Mouse (Mus musculus) heart, embryonic 14.5 days (tissue): ENCODE measurements around the gene Get4. TPM values are rescaled to one million over a fixed set of nuclear protein-coding genes. Genes with fewer than 3 reads are reported as not detected.
A peak's percentile ranks its signal among the peaks of the same experiment; 100 is the strongest.

Experiments
- ATAC-seq: fragments of 200-750 bp; cut with Nextera tagmentation; 2 replicates; pipeline ENCODE4 v1.8.0; 2017; ENCODE audit warnings: low read depth, moderate TSS enrichment; ENCODE audit not compliant: insufficient number of reproducible peaks, insufficient read depth, low FRiP score
- H3K27ac ChIP-seq, 2 experiments: fragments of 200-500 bp in 1 of 2; fragments of 300-500 bp in 1 of 2; sonication (generic) in 1 of 2; replicated peaks in 1 of 2; 2 replicates each; pipeline ENCODE4 v1.5.1; 2012 to 2014; ENCODE audit warnings: low read depth in 2 of 2, low read length in 2 of 2, control low read depth in 1 of 2, mild to moderate bottlenecking in 1 of 2, mixed read lengths in 1 of 2; ENCODE audit not compliant: control insufficient read depth in 1 of 2, insufficient read depth in 1 of 2
- H3K27me3 ChIP-seq: fragments of 300-500 bp; sonication (generic); 2 replicates; pipeline ENCODE4 v1.6.1; 2014; ENCODE audit warnings: mild to moderate bottlenecking, low read length, control low read depth; ENCODE audit not compliant: control insufficient read depth, insufficient read depth
- H3K36me3 ChIP-seq: fragments of 300-500 bp; sonication (generic); 2 replicates; pipeline ENCODE4 v1.6.1; 2014; ENCODE audit warnings: mild to moderate bottlenecking, control low read depth, low read length, mixed read lengths; ENCODE audit not compliant: control insufficient read depth, insufficient read depth
- H3K4me1 ChIP-seq, 2 experiments: fragments of 200-500 bp in 1 of 2; fragments of 300-500 bp in 1 of 2; sonication (generic) in 1 of 2; 2 replicates each; pipeline ENCODE4 v1.6.1; 2012 to 2014; ENCODE audit warnings: low read length in 2 of 2, control low read depth in 1 of 2, mixed read lengths in 1 of 2; ENCODE audit not compliant: control insufficient read depth in 2 of 2, insufficient read depth in 2 of 2
- H3K4me2 ChIP-seq: fragments of 300-500 bp; sonication (generic); 2 replicates; pipeline ENCODE4 v1.6.1; 2014; ENCODE audit warnings: mild to moderate bottlenecking, low read length
- H3K4me3 ChIP-seq, 2 experiments: fragments of 200-500 bp in 1 of 2; fragments of 300-500 bp in 1 of 2; sonication (generic) in 1 of 2; 2 replicates each; pipeline ENCODE4 v1.5.1; 2012 to 2014; ENCODE audit warnings: low read length in 2 of 2, mild to moderate bottlenecking in 2 of 2, control low read depth in 1 of 2, low read depth in 1 of 2, moderate library complexity in 1 of 2; ENCODE audit not compliant: control insufficient read depth in 1 of 2, insufficient read depth in 1 of 2
- H3K9ac ChIP-seq: fragments of 300-500 bp; sonication (generic); 2 replicates; pipeline ENCODE4 v1.6.1; 2014; ENCODE audit warnings: mild to moderate bottlenecking, low read length
- H3K9me3 ChIP-seq: fragments of 300-500 bp; sonication (generic); 2 replicates; pipeline ENCODE4 v1.6.1; 2016; ENCODE audit warnings: low read length, control low read depth; ENCODE audit not compliant: control insufficient read depth
- WGBS: fragments of 180-500 bp; shearing (Covaris S2); extraction: QIAGEN DNeasy Blood & Tissue Kit; methylation state at CpG from one replicate; pipeline ENCODE4 v1.1.7; 2014; 5-methylcytosine and 5-hydroxymethylcytosine counted together
- polyA plus RNA-seq: library from polyadenylated mRNA; unstranded; fragments of >200 nt; fragmentation: Nextera tagmentation; extraction: Ambion mirVana; gene quantifications from 2 replicates; pipeline ENCODE4 v1.2.1, GENCODE M21; 2014

The Get4 gene
- polyA plus RNA-seq, 1 experiment from 2014 or later: 138 TPM

GRCm38 (mm10) chr5:139309946-139310345 lies 57.8 kb downstream of the Get4 start:
- 80% methylated on average over 3 of the region's 3 CpGs for WGBS
- Histone ChIP-seq H3K27me3 (no peaks in the 10 kb centered on the region), H3K9ac (no peak overlapping the region), H3K4me3 (no peak overlapping the region), H3K9me3 (no peaks in the 10 kb centered on the region), H3K27ac (no peak overlapping the region), H3K4me1 (no peaks in the 10 kb centered on the region), H3K36me3 (no peaks in the 10 kb centered on the region), H3K4me2 (no peak overlapping the region)
- ATAC-seq: no peak

DNA sequence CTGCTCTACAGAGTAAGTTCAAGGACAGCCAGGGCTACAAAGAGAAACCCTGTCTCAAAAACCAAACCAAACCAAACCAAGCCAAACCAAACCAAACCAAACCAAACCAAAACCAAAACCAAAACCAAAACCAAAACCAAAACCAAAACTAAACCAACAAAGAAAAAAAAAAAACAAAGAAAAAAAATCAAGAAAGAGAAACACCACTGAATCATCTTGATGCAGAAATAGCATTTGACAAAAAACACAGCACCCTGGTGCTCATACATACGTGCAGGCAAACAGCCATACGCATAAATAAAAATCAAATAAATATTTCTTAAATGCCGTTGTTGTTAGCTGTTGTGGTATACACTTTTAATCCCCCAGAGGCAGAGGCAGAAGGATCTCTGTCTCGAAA lies 58.4 kb downstream of the Get4 start:
- no peak for ATAC-seq
- no peaks in the 10 kb centered on the region for H3K27me3 ChIP-seq
- 88% methylated on average over 4 of the region's 4 CpGs for WGBS
- H3K4me1 ChIP-seq: no peaks in the 10 kb centered on the region
- H3K36me3 ChIP-seq: no peaks in the 10 kb centered on the region
- no peak overlapping the region for H3K4me2 ChIP-seq
- no peak overlapping the region for H3K27ac ChIP-seq
- H3K9ac ChIP-seq: no peak overlapping the region
- no peaks in the 10 kb centered on the region for H3K9me3 ChIP-seq
- no peak overlapping the region for H3K4me3 ChIP-seq

DNA sequence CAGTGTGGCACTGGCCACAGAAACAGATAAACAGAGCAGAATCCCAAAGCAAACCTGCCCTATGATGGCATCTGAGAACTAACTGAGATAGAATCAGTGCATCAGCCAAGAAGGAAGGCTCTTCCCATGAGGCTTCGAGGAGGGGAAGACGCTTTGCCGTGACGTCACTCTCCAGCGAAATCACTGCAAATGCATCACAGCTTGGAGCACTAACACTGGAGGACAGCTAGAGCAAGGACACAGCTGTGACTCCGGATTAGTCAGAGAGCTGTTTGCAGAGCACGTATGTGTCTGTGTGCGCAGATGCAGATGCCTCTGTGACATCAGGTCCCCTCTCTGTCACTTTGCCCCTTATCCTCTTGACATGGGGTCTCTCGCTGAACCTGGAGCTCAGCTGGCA lies 59.7 kb downstream of the Get4 start:
- H3K4me3 ChIP-seq: no peak overlapping the region
- H3K27me3 ChIP-seq: no peaks in the 10 kb centered on the region
- no peaks in the 10 kb centered on the region for H3K4me1 ChIP-seq
- no peaks in the 10 kb centered on the region for H3K36me3 ChIP-seq
- 84% methylated on average over 9 of the region's 9 CpGs for WGBS
- H3K9me3 ChIP-seq: no peaks in the 10 kb centered on the region
- H3K4me2 ChIP-seq: no peak overlapping the region
- no peak overlapping the region for H3K27ac ChIP-seq
- H3K9ac ChIP-seq: no peak overlapping the region
- no peak for ATAC-seq

GRCm38 (mm10) chr5:139313536-139313935 lies 61.4 kb downstream of the Get4 start:
- ATAC-seq: no peak
- H3K4me3 ChIP-seq: no peak overlapping the region
- H3K4me2 ChIP-seq: no peak overlapping the region
- H3K4me1 ChIP-seq: no peaks in the 10 kb centered on the region
- WGBS: 84% methylated on average over 9 of the region's 9 CpGs
- H3K36me3 ChIP-seq: no peaks in the 10 kb centered on the region
- H3K9ac ChIP-seq: no peak overlapping the region
- no peaks in the 10 kb centered on the region for H3K9me3 ChIP-seq
- H3K27me3 ChIP-seq: no peaks in the 10 kb centered on the region
- no peak overlapping the region for H3K27ac ChIP-seq

- 83% methylated on average over 12 of the region's 12 CpGs for WGBS
- H3K27ac ChIP-seq: no peak overlapping the region
- H3K4me2 ChIP-seq: no peak overlapping the region
- ATAC-seq: no peak
- no peaks in the 10 kb centered on the region for H3K36me3 ChIP-seq
- no peaks in the 10 kb centered on the region for H3K9me3 ChIP-seq
- H3K4me3 ChIP-seq: no peak overlapping the region
- H3K4me1 ChIP-seq: no peaks in the 10 kb centered on the region
- no peak overlapping the region for H3K9ac ChIP-seq
- 0 out of 2 replicates have a peak, but pooled peaks cover 3% of the 10 kb centered on the region for H3K27me3 ChIP-seq
Measured at GRCm38 (mm10) chr5:139314941-139315642, 63.0 kb downstream of the Get4 start.

DNA sequence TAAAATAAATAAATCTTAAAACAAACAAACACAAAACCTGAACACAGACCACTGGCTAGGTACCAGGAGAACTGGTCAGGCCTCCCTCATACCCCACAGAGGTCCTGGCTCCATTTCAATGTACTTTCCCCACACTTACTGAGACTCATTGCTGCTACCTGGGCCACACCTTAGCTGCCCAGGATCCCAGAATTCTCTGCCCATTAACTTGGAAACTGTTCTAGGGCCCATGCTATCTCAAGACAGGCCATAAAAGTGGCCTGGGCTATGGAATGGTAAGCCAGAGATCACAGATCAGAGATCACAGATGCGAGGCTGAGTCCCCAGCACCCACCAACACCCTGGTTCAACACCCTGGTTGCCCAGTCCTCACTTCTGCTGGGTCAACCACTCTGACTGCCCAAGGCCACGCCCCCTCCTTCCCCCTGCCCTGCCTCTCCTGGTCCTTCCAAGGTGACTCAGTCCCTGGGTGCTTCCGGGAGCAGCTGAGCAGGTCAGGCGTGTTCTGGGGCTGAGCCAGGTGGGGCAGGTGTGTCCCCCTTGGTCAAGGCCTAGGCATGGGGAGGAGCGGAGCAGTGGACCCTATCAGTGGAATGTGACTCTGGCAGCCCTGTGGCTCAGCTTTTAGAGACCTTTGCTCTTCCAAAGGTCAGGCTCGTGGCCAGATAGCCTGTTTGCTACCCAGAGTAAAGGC lies 65.0 kb downstream of the Get4 start:
- ATAC-seq: no peak
- no peak overlapping the region for H3K9ac ChIP-seq
- 0 out of 2 replicates have a peak, but pooled peaks cover 3% of the 10 kb centered on the region for H3K27me3 ChIP-seq

DNA sequence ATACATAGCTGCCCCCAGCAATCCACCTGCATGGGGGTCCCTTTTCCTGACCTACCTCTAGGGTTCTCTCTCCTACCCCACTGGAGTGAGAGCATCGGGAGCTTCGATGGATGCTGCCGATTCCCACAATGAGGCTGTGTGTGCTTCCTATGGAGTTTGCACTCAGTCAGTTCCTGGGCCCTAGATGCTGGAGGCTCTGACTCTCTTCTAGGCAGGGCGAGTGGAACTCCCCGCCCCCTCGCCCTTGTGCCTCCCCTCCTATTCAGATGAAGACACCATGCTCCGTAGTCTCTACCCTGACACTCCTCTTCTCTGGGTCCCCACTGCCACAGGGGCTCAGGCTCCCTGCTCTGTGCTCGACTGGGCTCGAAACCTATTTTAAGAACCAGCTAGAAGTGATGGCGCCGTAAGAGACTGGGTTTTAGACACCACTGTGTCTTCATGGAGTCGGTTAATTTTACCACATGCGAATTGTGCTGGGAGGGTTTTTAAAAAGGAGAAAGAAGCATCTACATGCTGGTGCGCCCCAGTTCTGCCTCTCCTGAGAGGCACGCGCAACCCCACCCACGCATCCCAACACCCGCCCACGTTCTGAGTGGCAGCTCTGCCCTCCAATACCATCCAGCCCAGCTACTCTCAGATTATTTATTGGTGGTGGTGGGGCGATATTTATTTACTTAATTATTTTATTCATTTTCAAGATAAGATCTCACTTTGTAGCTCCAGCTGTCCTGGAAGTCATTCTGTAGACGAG lies 65.8 kb downstream of the Get4 start:
- Histone ChIP-seq H3K9me3 (no peaks in the 10 kb centered on the region), H3K9ac (no peak overlapping the region), H3K4me1 (no peaks in the 10 kb centered on the region), H3K36me3 (no peaks in the 10 kb centered on the region), H3K27me3 (peaks cover 3% of the 10 kb centered on the region; the same call in 1 of the 2 replicates), H3K4me2 (0 out of 2 replicates have a peak overlapping the region, but pooled peaks have one; percentile 11), H3K27ac (no peak overlapping the region), H3K4me3 (no peak overlapping the region)
- 60% methylated on average over 21 of the region's 21 CpGs for WGBS
- no peak for ATAC-seq

More for the DNA sequence above, 65.0 kb downstream of the Get4 start:
- Histone ChIP-seq H3K4me2 (no peak overlapping the region), H3K36me3 (no peaks in the 10 kb centered on the region), H3K27ac (no peak overlapping the region), H3K4me3 (no peak overlapping the region), H3K9me3 (no peaks in the 10 kb centered on the region), H3K4me1 (no peaks in the 10 kb centered on the region)
- WGBS: 68% methylated on average over 6 of the region's 6 CpGs
